Mouse (Mus musculus): ENCODE measurements around the gene Vwa1. TPM values are rescaled to one million over a fixed set of nuclear protein-coding genes. Genes with fewer than 3 reads are reported as not detected.

The Vwa1 gene
- polyA plus RNA-seq, 1 experiment from 2014 or later, result 9.9 TPM

DNA sequence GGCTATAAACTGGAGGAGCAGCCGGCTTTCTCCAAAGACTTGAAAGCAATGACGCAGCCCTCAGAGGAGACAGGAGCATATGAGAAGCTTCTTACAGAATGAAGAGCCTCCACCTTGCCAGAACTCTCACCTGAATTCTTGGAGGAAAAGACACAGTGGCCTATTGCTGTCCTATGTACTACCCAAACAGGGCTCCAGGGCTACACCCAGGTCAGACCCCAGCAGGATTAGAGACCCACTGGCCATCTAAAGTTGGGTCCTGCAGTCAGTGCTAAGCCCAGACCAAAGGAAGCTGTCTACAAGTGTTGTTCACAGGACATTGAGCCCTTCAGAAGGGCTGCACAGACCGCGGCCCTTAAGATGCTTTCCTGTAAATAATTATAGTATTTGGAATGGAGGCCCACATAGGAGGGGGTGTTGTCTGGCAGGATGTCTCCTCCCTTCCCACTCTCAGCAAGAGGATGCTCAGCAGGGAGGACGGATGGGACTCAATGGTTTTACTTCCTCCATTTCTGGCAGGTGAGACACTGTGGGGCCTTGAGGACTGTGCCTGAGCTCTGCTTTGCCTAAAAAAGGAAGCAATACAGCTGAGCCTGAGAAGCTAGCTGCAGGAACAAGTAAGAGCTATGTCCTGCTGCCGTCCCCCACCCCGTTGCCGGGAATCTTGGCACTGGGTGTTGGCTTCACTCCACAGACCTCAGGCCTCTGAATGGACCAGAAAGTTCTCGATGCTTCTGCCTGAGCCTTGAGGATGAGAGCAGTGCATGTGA lies 658 bp upstream of the Vwa1 start:
- Histone ChIP-seq H3K4me3 (ENCODE audit: low read depth, low read length) (no peak overlapping the region), H3K9me3 (ENCODE audit: control insufficient read depth, low read length) (no peaks in the 10 kb centered on the region), H3K27ac (ENCODE audit: low read depth, low read length) (no peak overlapping the region), H3K4me2 (peak overlapping the region; percentile 51; the same call in 1 of the 2 replicates), H3K9ac (ENCODE audit: low read length) (peak overlapping the region; percentile 42; the same call in 1 of the 2 replicates), H3K36me3 (ENCODE audit: control insufficient read depth, insufficient read depth, low read length) (no peaks in the 10 kb centered on the region), H3K4me1 (ENCODE audit: control insufficient read depth, insufficient read depth, low read length) (peaks cover 10% of the 10 kb centered on the region), H3K27me3 (ENCODE audit: control insufficient read depth, insufficient read depth, low read length) (peaks cover 21% of the 10 kb centered on the region)
- WGBS, result 63% methylated on average over 9 of the region's 9 CpGs
- DNase-seq (ENCODE audit: low spot score, missing footprints), result no peak
- ATAC-seq (ENCODE audit: low FRiP score), result no peak

- WGBS, result 37% methylated on average over 5 of the region's 5 CpGs
- Histone ChIP-seq H3K4me1 (ENCODE audit: control insufficient read depth, insufficient read depth, low read length) (peaks cover 12% of the 10 kb centered on the region), H3K4me3 (ENCODE audit: low read depth, low read length) (peak overlapping the region; percentile 33; the same call in 1 of the 2 replicates), H3K9me3 (ENCODE audit: control insufficient read depth, low read length) (no peaks in the 10 kb centered on the region), H3K4me2 (peak overlapping the region; percentile 51), H3K27ac (ENCODE audit: low read depth, low read length) (no peak overlapping the region), H3K36me3 (ENCODE audit: control insufficient read depth, insufficient read depth, low read length) (no peaks in the 10 kb centered on the region), H3K9ac (ENCODE audit: low read length) (no peak overlapping the region), H3K27me3 (ENCODE audit: control insufficient read depth, insufficient read depth, low read length) (peaks cover 21% of the 10 kb centered on the region)
- no peak for DNase-seq (ENCODE audit: low spot score, missing footprints)
- no peak for ATAC-seq (ENCODE audit: low FRiP score)
These were observed 991 bp downstream of the Vwa1 start for GRCm38 (mm10) chr4:155773335-155774078.

GRCm38 (mm10) chr4:155772786-155773185 lies 1.7 kb downstream of the Vwa1 start:
- H3K4me1 ChIP-seq (ENCODE audit: control insufficient read depth, insufficient read depth, low read length), result peaks cover 12% of the 10 kb centered on the region
- no peak overlapping the region for H3K9ac ChIP-seq (ENCODE audit: low read length)

GRCm38 (mm10) chr4:155771706-155772105 lies 2.8 kb downstream of the Vwa1 start:
- no peak overlapping the region for H3K27ac ChIP-seq (ENCODE audit: low read depth, low read length)
- ATAC-seq (ENCODE audit: low FRiP score), result no peak
- no peaks in the 10 kb centered on the region for H3K9me3 ChIP-seq (ENCODE audit: control insufficient read depth, low read length)
- H3K4me1 ChIP-seq (ENCODE audit: control insufficient read depth, insufficient read depth, low read length), result peaks cover 12% of the 10 kb centered on the region
- WGBS, result 86% methylated on average over 2 of the region's 2 CpGs
- peaks cover 21% of the 10 kb centered on the region for H3K27me3 ChIP-seq (ENCODE audit: control insufficient read depth, insufficient read depth, low read length)
- no peak overlapping the region for H3K4me2 ChIP-seq
- H3K36me3 ChIP-seq (ENCODE audit: control insufficient read depth, insufficient read depth, low read length), result no peaks in the 10 kb centered on the region
- no peak for DNase-seq (ENCODE audit: low spot score, missing footprints)
- H3K9ac ChIP-seq (ENCODE audit: low read length), result no peak overlapping the region
- H3K4me3 ChIP-seq (ENCODE audit: low read depth, low read length), result no peak overlapping the region

More at GRCm38 (mm10) chr4:155772786-155773185, 1.7 kb downstream of the Vwa1 start:
- Histone ChIP-seq H3K4me2 (no peak overlapping the region), H3K4me3 (ENCODE audit: low read depth, low read length) (no peak overlapping the region), H3K27me3 (ENCODE audit: control insufficient read depth, insufficient read depth, low read length) (peaks cover 21% of the 10 kb centered on the region), H3K27ac (ENCODE audit: low read depth, low read length) (no peak overlapping the region), H3K36me3 (ENCODE audit: control insufficient read depth, insufficient read depth, low read length) (no peaks in the 10 kb centered on the region), H3K9me3 (ENCODE audit: control insufficient read depth, low read length) (no peaks in the 10 kb centered on the region)
- WGBS, result 90% methylated on average over 13 of the region's 13 CpGs
- no peak for ATAC-seq (ENCODE audit: low FRiP score)
- no peak for DNase-seq (ENCODE audit: low spot score, missing footprints)

GRCm38 (mm10) chr4:155770626-155771025 lies 3.9 kb downstream of the Vwa1 start:
- no peak for ATAC-seq (ENCODE audit: low FRiP score)
- Histone ChIP-seq H3K4me3 (ENCODE audit: low read depth, low read length) (peak overlapping the region; percentile 49), H3K9me3 (ENCODE audit: control insufficient read depth, low read length) (no peaks in the 10 kb centered on the region), H3K4me2 (peak overlapping the region; percentile 76), H3K27me3 (ENCODE audit: control insufficient read depth, insufficient read depth, low read length) (peaks cover 21% of the 10 kb centered on the region), H3K36me3 (ENCODE audit: control insufficient read depth, insufficient read depth, low read length) (no peaks in the 10 kb centered on the region), H3K9ac (ENCODE audit: low read length) (peak overlapping the region; percentile 81), H3K27ac (ENCODE audit: low read depth, low read length) (no peak overlapping the region), H3K4me1 (ENCODE audit: control insufficient read depth, insufficient read depth, low read length) (peaks cover 12% of the 10 kb centered on the region)
- WGBS, result 44% methylated on average over 24 of the region's 24 CpGs
- no peak for DNase-seq (ENCODE audit: low spot score, missing footprints)

DNA sequence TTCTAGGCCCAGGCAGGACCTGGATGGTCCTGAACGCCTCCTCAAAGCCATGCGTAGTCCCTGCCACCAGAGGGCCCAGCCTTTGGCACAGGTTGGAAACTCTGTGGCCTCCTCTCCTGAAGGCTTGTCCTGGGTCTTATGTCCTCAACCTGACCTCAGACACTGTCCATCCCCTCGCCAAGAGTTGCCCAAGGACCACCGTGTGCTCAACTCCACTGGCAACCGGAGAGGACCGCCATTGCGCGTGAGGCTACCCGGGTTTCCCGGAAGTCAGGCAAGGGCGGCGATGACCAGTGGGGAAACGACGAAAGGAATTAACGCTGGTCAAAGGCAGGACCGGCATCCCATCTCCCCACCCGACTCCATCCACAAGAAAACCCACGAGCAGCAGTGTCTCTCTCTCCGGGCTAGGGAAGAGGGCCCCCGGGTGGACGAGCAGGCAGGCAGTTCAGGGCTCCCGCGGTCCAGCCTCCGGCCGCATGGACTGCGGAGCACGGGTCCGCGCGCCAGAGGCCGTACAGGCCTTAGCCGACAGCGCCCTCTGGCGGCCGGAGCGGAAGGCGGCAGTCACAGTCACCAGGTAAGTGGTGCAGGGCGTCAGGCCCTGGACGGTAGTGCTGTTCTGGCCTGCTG lies 4.5 kb downstream of the Vwa1 start:
- Histone ChIP-seq H3K4me1 (ENCODE audit: control insufficient read depth, insufficient read depth, low read length) (peaks cover 12% of the 10 kb centered on the region), H3K9ac (ENCODE audit: low read length) (peak overlapping the region; percentile 81), H3K36me3 (ENCODE audit: control insufficient read depth, insufficient read depth, low read length) (no peaks in the 10 kb centered on the region), H3K4me3 (ENCODE audit: low read depth, low read length) (peak overlapping the region; percentile 49), H3K9me3 (ENCODE audit: control insufficient read depth, low read length) (no peaks in the 10 kb centered on the region), H3K27ac (ENCODE audit: low read depth, low read length) (no peak overlapping the region), H3K4me2 (peak overlapping the region; percentile 76), H3K27me3 (ENCODE audit: control insufficient read depth, insufficient read depth, low read length) (peaks cover 18% of the 10 kb centered on the region)
- under 1% methylated on average over 39 of the region's 39 CpGs for WGBS
- peak; percentile 99 for DNase-seq (ENCODE audit: low spot score, missing footprints)
- ATAC-seq (ENCODE audit: low FRiP score), result peak; percentile 95

DNA sequence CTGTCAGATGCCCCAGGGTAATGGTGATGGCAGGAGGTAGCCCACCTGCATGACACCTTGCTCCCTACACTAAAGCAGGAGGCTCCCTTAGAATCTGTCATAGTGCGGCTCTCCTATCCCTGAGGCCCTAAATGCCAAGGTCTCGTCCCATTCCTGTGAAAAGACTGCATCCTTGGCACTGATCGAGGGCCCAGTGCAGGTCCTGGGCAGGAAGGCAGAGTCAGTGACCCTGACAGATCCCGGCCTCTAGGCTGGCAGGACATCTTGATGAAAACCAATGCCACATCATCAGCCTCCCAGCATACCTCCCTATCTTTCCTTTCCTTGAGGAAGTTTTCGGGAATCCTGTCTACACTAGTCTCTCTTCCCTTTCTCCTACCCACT lies 5.0 kb downstream of the Vwa1 start:
- H3K27ac ChIP-seq (ENCODE audit: low read depth, low read length), result no peak overlapping the region
- H3K9ac ChIP-seq (ENCODE audit: low read length), result peak overlapping the region; percentile 81
- no peaks in the 10 kb centered on the region for H3K9me3 ChIP-seq (ENCODE audit: control insufficient read depth, low read length)
- H3K4me2 ChIP-seq, result peak overlapping the region; percentile 76
- DNase-seq (ENCODE audit: low spot score, missing footprints) (no peak), ATAC-seq (ENCODE audit: low FRiP score) (no peak)
- peak overlapping the region; percentile 49 for H3K4me3 ChIP-seq (ENCODE audit: low read depth, low read length)
- peaks cover 15% of the 10 kb centered on the region for H3K27me3 ChIP-seq (ENCODE audit: control insufficient read depth, insufficient read depth, low read length)
- H3K36me3 ChIP-seq (ENCODE audit: control insufficient read depth, insufficient read depth, low read length), result no peaks in the 10 kb centered on the region
- WGBS, result 67% methylated on average over 5 of the region's 5 CpGs
- peaks cover 8% of the 10 kb centered on the region for H3K4me1 ChIP-seq (ENCODE audit: control insufficient read depth, insufficient read depth, low read length)

GRCm38 (mm10) chr4:155762357-155762756 lies 12.1 kb downstream of the Vwa1 start:
- ATAC-seq (ENCODE audit: low FRiP score) (no peak), DNase-seq (ENCODE audit: low spot score, missing footprints) (no peak)
- Histone ChIP-seq H3K27me3 (ENCODE audit: control insufficient read depth, insufficient read depth, low read length) (no peaks in the 10 kb centered on the region), H3K9me3 (ENCODE audit: control insufficient read depth, low read length) (no peaks in the 10 kb centered on the region), H3K27ac (ENCODE audit: low read depth, low read length) (no peak overlapping the region), H3K9ac (ENCODE audit: low read length) (no peak overlapping the region), H3K36me3 (ENCODE audit: control insufficient read depth, insufficient read depth, low read length) (no peaks in the 10 kb centered on the region), H3K4me1 (ENCODE audit: control insufficient read depth, insufficient read depth, low read length) (peaks cover 17% of the 10 kb centered on the region), H3K4me3 (ENCODE audit: low read depth, low read length) (no peak overlapping the region), H3K4me2 (no peak overlapping the region)
- 91% methylated on average over 3 of the region's 3 CpGs for WGBS

Measured in midbrain, embryonic 11.5 days (tissue).